Mouse (Mus musculus): ENCODE results near the gene Olfr523.

DNA sequence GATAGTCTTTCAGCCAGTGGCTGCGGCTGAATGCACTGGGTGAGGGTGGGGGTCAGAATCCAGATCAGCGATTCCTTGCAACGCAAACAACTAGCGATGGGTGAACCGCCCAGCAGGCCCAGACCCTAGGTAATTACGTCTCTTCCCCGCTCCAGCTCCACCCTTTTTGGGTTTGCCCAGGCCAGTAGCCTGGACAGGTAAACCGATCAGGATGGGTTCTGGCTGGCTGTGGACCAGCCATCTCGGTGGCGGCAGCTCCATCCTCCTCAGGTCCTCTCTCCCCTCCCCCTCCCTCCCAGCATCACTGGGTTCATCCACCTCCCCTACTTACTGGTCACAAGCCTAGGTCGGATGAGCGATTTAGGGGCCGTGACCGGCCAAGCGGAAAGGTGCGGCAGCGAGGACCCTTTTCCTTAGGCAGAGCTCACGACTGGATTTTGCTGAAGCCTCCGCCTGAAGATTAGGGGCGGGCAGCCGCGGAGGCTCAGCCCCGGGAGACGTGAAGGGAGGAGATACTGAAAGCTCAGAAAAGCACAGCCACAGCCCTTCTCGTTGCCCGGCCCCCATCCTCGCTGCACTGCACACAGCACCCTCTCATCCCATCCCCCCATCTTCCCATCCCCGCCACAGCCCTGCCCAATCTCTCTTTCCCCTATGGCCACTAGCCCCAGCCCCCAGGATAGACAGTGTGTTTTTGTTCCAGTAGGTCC, 18.6 kb upstream of the Olfr523 start, which contains the start of gene Sprn:
- TF ChIP-seq POLR2A (IDR thresholded peaks at IDR 0.05; ENCODE audit: low read depth, low read length) (no peak), CTCF (conservative IDR thresholded peaks at IDR 0.05; ENCODE audit: insufficient read depth, insufficient read length, low read depth, low read length) (no peak)

Data from kidney, adult 2 months (tissue).